Mouse (Mus musculus): ENCODE results near the gene Dhdds. TPM values are rescaled to one million over a fixed set of nuclear protein-coding genes. Genes with fewer than 3 reads are reported as not detected.
A peak's percentile ranks its signal among the peaks of the same experiment; 100 is the strongest.

The Dhdds gene
- total and polyA plus RNA-seq, 3 experiments, result 21.6 to 28.8 (median 28.3) TPM

DNA sequence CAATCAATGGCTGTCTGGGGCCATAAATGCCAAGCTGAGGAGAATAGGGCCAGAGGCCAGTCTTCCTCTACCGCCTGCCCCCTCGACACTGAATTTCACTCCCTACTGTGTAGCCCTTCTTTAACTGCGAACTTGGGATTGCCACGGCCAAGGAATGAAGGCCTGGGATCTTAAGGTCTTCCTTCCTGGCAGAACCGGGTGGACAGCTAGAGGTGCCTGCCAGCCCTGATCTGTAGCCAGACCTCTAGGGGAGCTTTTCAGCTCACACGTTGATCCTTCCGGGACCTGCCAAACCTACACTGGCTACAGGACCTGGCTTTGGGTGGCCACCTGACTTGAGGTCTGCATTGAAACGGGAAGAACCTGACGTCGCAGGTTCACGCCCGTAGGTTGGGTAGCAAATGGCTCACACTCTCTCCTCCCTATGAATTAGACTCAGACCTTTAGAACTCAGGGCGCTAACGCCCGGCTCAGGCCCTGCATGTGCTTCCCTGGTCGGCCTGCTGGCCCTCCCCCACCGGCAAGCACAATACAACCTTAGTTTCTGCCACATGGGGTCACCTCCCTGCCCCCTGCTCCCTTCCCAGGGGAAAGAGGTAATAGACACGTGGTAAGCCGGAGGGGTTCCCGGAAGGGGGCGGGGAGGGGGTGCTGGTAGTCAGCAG lies 16.6 kb upstream of the Dhdds start:
- H3K4me1 ChIP-seq (ENCODE audit: control insufficient read depth, insufficient read depth, low read length), result no peaks in the 10 kb centered on the region
- intact Hi-C loops (cut with DNase I), result no loop called here
- DNase-seq, result no peak
- no peaks in the 10 kb centered on the region for H3K36me3 ChIP-seq (ENCODE audit: control insufficient read depth, insufficient read depth, low read length)
- peaks cover 11% of the 10 kb centered on the region for H3K27me3 ChIP-seq (ENCODE audit: control insufficient read depth, insufficient read depth, low read length)
- H3K27ac ChIP-seq, result no peak overlapping the region
- no peak overlapping the region for H3K4me3 ChIP-seq
- 5% methylated on average over 21 of the region's 21 CpGs for WGBS
- no peak overlapping the region for H3K9ac ChIP-seq (ENCODE audit: low read depth, low read length)
- no peaks in the 10 kb centered on the region for H3K79me2 ChIP-seq (replicated peaks; ENCODE audit: control insufficient read depth, insufficient read depth, low read length)
- TF ChIP-seq EP300 (IDR thresholded peaks at IDR 0.05; ENCODE audit: insufficient read depth, low read depth, low read length), result no peak
- no peak for TF ChIP-seq POLR2A (IDR thresholded peaks at IDR 0.05; ENCODE audit: insufficient read depth, low read depth, low read length)
- TF ChIP-seq CTCF (IDR thresholded peaks at IDR 0.05), result no peak

DNA sequence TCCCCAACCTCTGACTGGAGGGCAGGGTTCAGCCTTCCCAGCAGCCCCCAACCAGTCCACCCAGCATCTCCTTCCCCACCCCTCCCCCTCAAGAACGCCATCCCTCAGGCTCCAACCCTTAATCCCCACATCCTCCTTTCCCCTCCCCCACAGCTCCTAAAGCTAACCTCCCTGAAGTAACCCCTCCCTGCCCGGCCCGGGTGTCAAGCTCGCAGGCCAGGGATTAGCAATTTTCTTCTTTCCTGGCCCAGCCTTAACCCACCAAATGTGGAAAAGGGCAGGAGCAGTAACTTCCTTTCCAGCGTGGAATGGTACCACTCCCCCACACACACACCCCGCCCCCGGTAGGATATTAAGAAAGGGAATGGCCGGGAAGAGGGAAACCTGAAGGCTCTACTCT lies 16.0 kb upstream of the Dhdds start:
- H3K27ac ChIP-seq, result no peak overlapping the region
- H3K4me1 ChIP-seq (ENCODE audit: control insufficient read depth, insufficient read depth, low read length), result no peaks in the 10 kb centered on the region
- peaks cover 11% of the 10 kb centered on the region for H3K27me3 ChIP-seq (ENCODE audit: control insufficient read depth, insufficient read depth, low read length)
- TF ChIP-seq POLR2A (IDR thresholded peaks at IDR 0.05; ENCODE audit: insufficient read depth, low read depth, low read length), result no peak
- TF ChIP-seq CTCF (IDR thresholded peaks at IDR 0.05), result no peak
- no peak for TF ChIP-seq EP300 (IDR thresholded peaks at IDR 0.05; ENCODE audit: insufficient read depth, low read depth, low read length)
- 6% methylated on average over 8 of the region's 8 CpGs for WGBS
- no peaks in the 10 kb centered on the region for H3K79me2 ChIP-seq (replicated peaks; ENCODE audit: control insufficient read depth, insufficient read depth, low read length)
- no peak overlapping the region for H3K9ac ChIP-seq (ENCODE audit: low read depth, low read length)
- no peak overlapping the region for H3K4me3 ChIP-seq
- intact Hi-C loops (cut with DNase I), result no loop called here
- no peaks in the 10 kb centered on the region for H3K36me3 ChIP-seq (ENCODE audit: control insufficient read depth, insufficient read depth, low read length)
- no peak for DNase-seq

DNA sequence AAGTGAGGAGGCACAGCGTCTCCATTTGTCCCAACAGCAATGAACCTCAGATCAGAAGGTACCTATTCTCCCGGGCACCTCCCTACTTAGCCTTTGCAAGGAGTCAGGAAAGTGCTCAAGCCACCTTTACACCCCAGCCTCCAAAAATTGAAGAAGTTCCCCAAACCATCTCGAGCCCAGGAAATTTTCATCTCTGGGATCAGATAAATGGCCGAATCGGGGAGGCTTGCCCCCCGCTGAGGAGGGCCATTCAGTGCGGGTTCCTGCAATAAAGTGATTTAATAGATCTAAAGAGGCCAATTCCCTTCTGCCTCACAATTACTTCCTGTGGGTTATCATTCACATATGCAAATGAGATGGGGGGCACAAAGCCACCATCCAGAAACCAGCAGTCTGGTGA lies 15.5 kb upstream of the Dhdds start:
- TF ChIP-seq CTCF (IDR thresholded peaks at IDR 0.05), result no peak
- no peak for TF ChIP-seq EP300 (IDR thresholded peaks at IDR 0.05; ENCODE audit: insufficient read depth, low read depth, low read length)
- TF ChIP-seq POLR2A (IDR thresholded peaks at IDR 0.05; ENCODE audit: insufficient read depth, low read depth, low read length), result no peak
- 19% methylated on average over 7 of the region's 7 CpGs for WGBS
- Histone ChIP-seq H3K27ac (no peak overlapping the region), H3K4me3 (no peak overlapping the region), H3K36me3 (ENCODE audit: control insufficient read depth, insufficient read depth, low read length) (no peaks in the 10 kb centered on the region), H3K4me1 (ENCODE audit: control insufficient read depth, insufficient read depth, low read length) (no peaks in the 10 kb centered on the region), H3K27me3 (ENCODE audit: control insufficient read depth, insufficient read depth, low read length) (peaks cover 11% of the 10 kb centered on the region), H3K9ac (ENCODE audit: low read depth, low read length) (no peak overlapping the region), H3K79me2 (replicated peaks; ENCODE audit: control insufficient read depth, insufficient read depth, low read length) (no peaks in the 10 kb centered on the region)
- no peak for DNase-seq
- intact Hi-C loops (cut with DNase I), result no loop called here

GRCm38 (mm10) chr4:134012858-134013528 lies 12.3 kb upstream of the Dhdds start:
- no peaks in the 10 kb centered on the region for H3K4me1 ChIP-seq (ENCODE audit: control insufficient read depth, insufficient read depth, low read length)
- no peak overlapping the region for H3K4me3 ChIP-seq
- peak in 1 of 2 experiments; percentile 26 for DNase-seq
- peaks cover 5% of the 10 kb centered on the region for H3K27me3 ChIP-seq (ENCODE audit: control insufficient read depth, insufficient read depth, low read length)
- no peak overlapping the region for H3K27ac ChIP-seq
- H3K79me2 ChIP-seq (replicated peaks; ENCODE audit: control insufficient read depth, insufficient read depth, low read length), result no peaks in the 10 kb centered on the region
- 40% methylated on average over 12 of the region's 12 CpGs for WGBS
- no peaks in the 10 kb centered on the region for H3K36me3 ChIP-seq (ENCODE audit: control insufficient read depth, insufficient read depth, low read length)
- intact Hi-C loops (cut with DNase I), result no loop called here
- no peak overlapping the region for H3K9ac ChIP-seq (ENCODE audit: low read depth, low read length)
- TF ChIP-seq POLR2A (IDR thresholded peaks at IDR 0.05; ENCODE audit: insufficient read depth, low read depth, low read length) (no peak), EP300 (IDR thresholded peaks at IDR 0.05; ENCODE audit: insufficient read depth, low read depth, low read length) (no peak), CTCF (IDR thresholded peaks at IDR 0.05) (peak; percentile 47)

GRCm38 (mm10) chr4:134011450-134012414 lies 11.0 kb upstream of the Dhdds start:
- peaks cover 2% of the 10 kb centered on the region; the same call in 1 of the 2 replicates for H3K27me3 ChIP-seq (ENCODE audit: control insufficient read depth, insufficient read depth, low read length)
- H3K79me2 ChIP-seq (replicated peaks; ENCODE audit: control insufficient read depth, insufficient read depth, low read length), result no peaks in the 10 kb centered on the region
- H3K27ac ChIP-seq, result no peak overlapping the region
- DNase-seq, result no peak
- H3K9ac ChIP-seq (ENCODE audit: low read depth, low read length), result no peak overlapping the region
- H3K4me1 ChIP-seq (ENCODE audit: control insufficient read depth, insufficient read depth, low read length), result no peaks in the 10 kb centered on the region
- WGBS, result 20% methylated on average over 16 of the region's 16 CpGs
- no peaks in the 10 kb centered on the region for H3K36me3 ChIP-seq (ENCODE audit: control insufficient read depth, insufficient read depth, low read length)
- TF ChIP-seq POLR2A (IDR thresholded peaks at IDR 0.05; ENCODE audit: insufficient read depth, low read depth, low read length) (no peak), CTCF (IDR thresholded peaks at IDR 0.05) (no peak), EP300 (IDR thresholded peaks at IDR 0.05; ENCODE audit: insufficient read depth, low read depth, low read length) (no peak)
- intact Hi-C loops (cut with DNase I), result no loop called here
- no peak overlapping the region for H3K4me3 ChIP-seq
